Mouse (Mus musculus): ENCODE data around the gene Zdhhc12.

- TF ChIP-seq CTCF (IDR thresholded peaks at IDR 0.05; ENCODE audit: low read depth, low read length) (peak; percentile 43), EP300 (IDR thresholded peaks at IDR 0.05; ENCODE audit: insufficient read depth, low read depth, low read length) (no peak), POLR2A (IDR thresholded peaks at IDR 0.05; ENCODE audit: insufficient read depth, low read length) (no peak)
These were observed 48.9 kb downstream of the Zdhhc12 start for GRCm38 (mm10) chr2:30044550-30044949.

Measured in ES-Bruce4 (cell line).